Mouse (Mus musculus): ENCODE results near the gene Rab34. TPM values are rescaled to one million over a fixed set of nuclear protein-coding genes. Genes with fewer than 3 reads are reported as not detected.

The Rab34 gene
- polyA plus RNA-seq, 1 experiment = 36.1 TPM

GRCm38 (mm10) chr11:78194411-78195100, 6.3 kb downstream of the Rab34 start:
- TF ChIP-seq POLR2A (IDR thresholded peaks at IDR 0.05; ENCODE audit: insufficient read depth, low read length) = no peak
- no peak for TF ChIP-seq CTCF (IDR thresholded peaks at IDR 0.05; ENCODE audit: low read depth, low read length)
- TF ChIP-seq EP300 (IDR thresholded peaks at IDR 0.05; ENCODE audit: insufficient read depth, low read depth, low read length) = no peak
- Histone ChIP-seq H3K9me3 (replicated peaks; ENCODE audit: control insufficient read depth, insufficient read depth, low read length, poor library complexity, severe bottlenecking) (no peaks in the 10 kb centered on the region), H3K27me3 (ENCODE audit: control insufficient read depth, insufficient read depth, low read length, poor library complexity, severe bottlenecking) (no peaks in the 10 kb centered on the region), H3K4me1 (ENCODE audit: control insufficient read depth, insufficient read depth, low read length) (peaks cover 2% of the 10 kb centered on the region), H3K9ac (ENCODE audit: low read depth, poor library complexity, severe bottlenecking) (peak overlapping the region; percentile 44), H3K27ac (ENCODE audit: insufficient read depth, low read length) (peak overlapping the region; percentile 36; the same call in 1 of the 2 replicates), H3K4me3 (ENCODE audit: low read depth, low read length) (peak overlapping the region; percentile 88), H3K36me3 (ENCODE audit: control insufficient read depth, insufficient read depth, low read length, poor library complexity, severe bottlenecking) (peaks cover 2% of the 10 kb centered on the region; the same call in 1 of the 2 replicates)

- H3K9me3 ChIP-seq (replicated peaks; ENCODE audit: control insufficient read depth, insufficient read depth, low read length, poor library complexity, severe bottlenecking) = no peaks in the 10 kb centered on the region
- no peaks in the 10 kb centered on the region for H3K27me3 ChIP-seq (ENCODE audit: control insufficient read depth, insufficient read depth, low read length, poor library complexity, severe bottlenecking)
- TF ChIP-seq POLR2A (IDR thresholded peaks at IDR 0.05; ENCODE audit: insufficient read depth, low read length) (no peak), CTCF (IDR thresholded peaks at IDR 0.05; ENCODE audit: low read depth, low read length) (no peak), EP300 (IDR thresholded peaks at IDR 0.05; ENCODE audit: insufficient read depth, low read depth, low read length) (no peak)
- peaks cover 2% of the 10 kb centered on the region; the same call in 1 of the 2 replicates for H3K36me3 ChIP-seq (ENCODE audit: control insufficient read depth, insufficient read depth, low read length, poor library complexity, severe bottlenecking)
- no peaks in the 10 kb centered on the region for H3K4me1 ChIP-seq (ENCODE audit: control insufficient read depth, insufficient read depth, low read length)
- H3K9ac ChIP-seq (ENCODE audit: low read depth, poor library complexity, severe bottlenecking) = peak overlapping the region; percentile 44
- peak overlapping the region; percentile 88 for H3K4me3 ChIP-seq (ENCODE audit: low read depth, low read length)
- 0 out of 2 replicates have a peak overlapping the region, but pooled peaks have one; percentile 18 for H3K27ac ChIP-seq (ENCODE audit: insufficient read depth, low read length)
Observed at GRCm38 (mm10) chr11:78195101-78195863, 7.1 kb downstream of the Rab34 start.

- Histone ChIP-seq H3K9ac (ENCODE audit: low read depth, poor library complexity, severe bottlenecking) (no peak overlapping the region), H3K27ac (ENCODE audit: insufficient read depth, low read length) (no peak overlapping the region), H3K4me1 (ENCODE audit: control insufficient read depth, insufficient read depth, low read length) (no peaks in the 10 kb centered on the region), H3K27me3 (ENCODE audit: control insufficient read depth, insufficient read depth, low read length, poor library complexity, severe bottlenecking) (no peaks in the 10 kb centered on the region), H3K4me3 (ENCODE audit: low read depth, low read length) (no peak overlapping the region), H3K9me3 (replicated peaks; ENCODE audit: control insufficient read depth, insufficient read depth, low read length, poor library complexity, severe bottlenecking) (no peaks in the 10 kb centered on the region), H3K36me3 (ENCODE audit: control insufficient read depth, insufficient read depth, low read length, poor library complexity, severe bottlenecking) (peaks cover 13% of the 10 kb centered on the region; the same call in 1 of the 2 replicates)
- TF ChIP-seq EP300 (IDR thresholded peaks at IDR 0.05; ENCODE audit: insufficient read depth, low read depth, low read length) (no peak), CTCF (IDR thresholded peaks at IDR 0.05; ENCODE audit: low read depth, low read length) (no peak), POLR2A (IDR thresholded peaks at IDR 0.05; ENCODE audit: insufficient read depth, low read length) (no peak)
Observed at GRCm38 (mm10) chr11:78202372-78202771, 14.1 kb downstream of the Rab34 start.

GRCm38 (mm10) chr11:78204287-78204686, 16.1 kb downstream of the Rab34 start:
- H3K4me3 ChIP-seq (ENCODE audit: low read depth, low read length) = no peak overlapping the region
- no peak overlapping the region for H3K9ac ChIP-seq (ENCODE audit: low read depth, poor library complexity, severe bottlenecking)
- TF ChIP-seq CTCF (IDR thresholded peaks at IDR 0.05; ENCODE audit: low read depth, low read length) = no peak
- TF ChIP-seq POLR2A (IDR thresholded peaks at IDR 0.05; ENCODE audit: insufficient read depth, low read length) = no peak
- TF ChIP-seq EP300 (IDR thresholded peaks at IDR 0.05; ENCODE audit: insufficient read depth, low read depth, low read length) = no peak
- no peak overlapping the region for H3K27ac ChIP-seq (ENCODE audit: insufficient read depth, low read length)
- H3K4me1 ChIP-seq (ENCODE audit: control insufficient read depth, insufficient read depth, low read length) = no peaks in the 10 kb centered on the region
- peaks cover 31% of the 10 kb centered on the region for H3K36me3 ChIP-seq (ENCODE audit: control insufficient read depth, insufficient read depth, low read length, poor library complexity, severe bottlenecking)
- H3K9me3 ChIP-seq (replicated peaks; ENCODE audit: control insufficient read depth, insufficient read depth, low read length, poor library complexity, severe bottlenecking) = no peaks in the 10 kb centered on the region
- no peaks in the 10 kb centered on the region for H3K27me3 ChIP-seq (ENCODE audit: control insufficient read depth, insufficient read depth, low read length, poor library complexity, severe bottlenecking)

GRCm38 (mm10) chr11:78205361-78206206, 17.4 kb downstream of the Rab34 start:
- Histone ChIP-seq H3K27me3 (ENCODE audit: control insufficient read depth, insufficient read depth, low read length, poor library complexity, severe bottlenecking) (no peaks in the 10 kb centered on the region), H3K36me3 (ENCODE audit: control insufficient read depth, insufficient read depth, low read length, poor library complexity, severe bottlenecking) (peaks cover 42% of the 10 kb centered on the region), H3K9me3 (replicated peaks; ENCODE audit: control insufficient read depth, insufficient read depth, low read length, poor library complexity, severe bottlenecking) (no peaks in the 10 kb centered on the region), H3K4me1 (ENCODE audit: control insufficient read depth, insufficient read depth, low read length) (no peaks in the 10 kb centered on the region), H3K4me3 (ENCODE audit: low read depth, low read length) (no peak overlapping the region), H3K9ac (ENCODE audit: low read depth, poor library complexity, severe bottlenecking) (no peak overlapping the region), H3K27ac (ENCODE audit: insufficient read depth, low read length) (no peak overlapping the region)
- TF ChIP-seq EP300 (IDR thresholded peaks at IDR 0.05; ENCODE audit: insufficient read depth, low read depth, low read length) (no peak), CTCF (IDR thresholded peaks at IDR 0.05; ENCODE audit: low read depth, low read length) (no peak), POLR2A (IDR thresholded peaks at IDR 0.05; ENCODE audit: insufficient read depth, low read length) (no peak)

All from ES-Bruce4 (cell line).